Mouse (Mus musculus): ENCODE data around the gene Hnrnpa0. TPM values are rescaled to one million over a fixed set of nuclear protein-coding genes. Genes with fewer than 3 reads are reported as not detected.

The Hnrnpa0 gene
- polyA plus RNA-seq, 1 experiment = 122 TPM

DNA sequence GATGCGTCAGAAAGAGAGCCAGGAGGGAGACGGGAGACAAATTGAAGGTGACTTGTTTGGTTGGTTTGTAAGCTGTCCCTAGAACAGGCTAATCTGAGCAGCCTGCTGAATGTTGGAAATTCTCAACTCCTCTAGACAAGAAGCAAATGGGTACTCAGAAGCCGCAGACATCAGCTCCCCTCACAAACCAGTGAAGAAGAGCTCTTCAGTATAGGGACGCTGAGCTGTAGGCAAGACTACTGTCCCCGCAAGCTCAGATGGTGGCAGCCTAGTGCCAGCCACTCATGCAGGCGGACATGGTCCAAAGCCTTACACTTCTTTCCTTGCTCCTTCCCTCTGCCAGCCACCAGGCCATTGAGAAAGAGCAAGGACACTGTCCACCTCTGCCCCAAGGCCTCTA lies 17.1 kb downstream of the Hnrnpa0 start:
- no peaks in the 10 kb centered on the region for H3K27me3 ChIP-seq (ENCODE audit: control insufficient read depth, insufficient read depth, insufficient read length)
- no peak for TF ChIP-seq CEBPB (IDR thresholded peaks at IDR 0.05; ENCODE audit: insufficient read depth, poor library complexity, severe bottlenecking)
- TF ChIP-seq TCF12 (IDR thresholded peaks at IDR 0.05; ENCODE audit: insufficient read depth, poor library complexity, severe bottlenecking) = no peak
- no peak for TF ChIP-seq REST (IDR thresholded peaks at IDR 0.05; ENCODE audit: insufficient read depth, insufficient read length)
- no peak for TF ChIP-seq MAX (IDR thresholded peaks at IDR 0.05; ENCODE audit: low read depth)
- TF ChIP-seq SRF (IDR thresholded peaks at IDR 0.05; ENCODE audit: control insufficient read depth, insufficient read length, low read depth) = no peak
- no peak for TF ChIP-seq TCF3 (IDR thresholded peaks at IDR 0.05; ENCODE audit: insufficient read length, low read depth)
- no peak for TF ChIP-seq MYOD1 (IDR thresholded peaks at IDR 0.05; ENCODE audit: control insufficient read depth in 1 of 3, insufficient read length in 2 of 3, low read depth in 2 of 3)
- no peak for TF ChIP-seq USF1 (IDR thresholded peaks at IDR 0.05; ENCODE audit: low read depth)
- TF ChIP-seq POLR2A (IDR thresholded peaks at IDR 0.05; ENCODE audit: insufficient read length, low read depth) = no peak
- no peak for TF ChIP-seq MYOG (IDR thresholded peaks at IDR 0.05; ENCODE audit: control insufficient read depth in 1 of 3, insufficient read depth in 1 of 3, insufficient read length in 2 of 3, low read depth in 2 of 3)
- TF ChIP-seq POLR2AphosphoS2 (IDR thresholded peaks at IDR 0.05; ENCODE audit: insufficient read length, low read depth) = no peak
- no peak for TF ChIP-seq E2F4 (IDR thresholded peaks at IDR 0.05; ENCODE audit: insufficient read depth)
- no peak overlapping the region for H3K4me3 ChIP-seq
- no peaks in the 10 kb centered on the region for H3K79me2 ChIP-seq (ENCODE audit: control insufficient read depth, insufficient read depth)
- H3ac ChIP-seq (ENCODE audit: control insufficient read depth, insufficient read length) = no peak overlapping the region
- H3K36me3 ChIP-seq (ENCODE audit: control insufficient read depth, insufficient read depth) = no peaks in the 10 kb centered on the region
- no peak overlapping the region for H3K4me2 ChIP-seq (ENCODE audit: low read depth)

DNA sequence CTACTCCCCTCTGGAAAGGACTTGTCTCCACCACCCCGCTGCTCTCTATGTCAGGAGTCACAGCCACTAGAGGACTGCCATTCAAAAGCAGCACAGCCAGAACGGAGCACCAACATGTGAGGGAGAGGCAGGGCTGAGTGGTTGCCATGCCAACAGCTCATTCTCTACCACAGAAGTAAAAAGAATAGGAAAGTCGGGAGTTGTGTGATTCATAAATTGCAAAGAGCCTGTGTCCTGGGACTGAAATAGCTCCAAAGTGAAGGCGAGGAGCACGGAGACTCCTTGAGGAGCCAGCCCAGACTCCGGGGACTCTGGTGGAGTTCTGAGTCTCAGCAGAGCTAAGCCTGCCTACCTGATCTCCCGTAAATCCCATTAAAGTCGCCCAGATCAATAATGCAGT lies 37.7 kb downstream of the Hnrnpa0 start:
- no peaks in the 10 kb centered on the region for H3K36me3 ChIP-seq (ENCODE audit: control insufficient read depth, insufficient read depth)
- TF ChIP-seq USF1 (IDR thresholded peaks at IDR 0.05; ENCODE audit: low read depth) (no peak), CEBPB (IDR thresholded peaks at IDR 0.05; ENCODE audit: insufficient read depth, poor library complexity, severe bottlenecking) (no peak), SRF (IDR thresholded peaks at IDR 0.05; ENCODE audit: control insufficient read depth, insufficient read length, low read depth) (no peak), MYOG (IDR thresholded peaks at IDR 0.05; ENCODE audit: control insufficient read depth in 1 of 3, insufficient read depth in 1 of 3, insufficient read length in 2 of 3, low read depth in 2 of 3) (no peak), TCF12 (IDR thresholded peaks at IDR 0.05; ENCODE audit: insufficient read depth, poor library complexity, severe bottlenecking) (no peak), TCF3 (IDR thresholded peaks at IDR 0.05; ENCODE audit: insufficient read length, low read depth) (no peak), E2F4 (IDR thresholded peaks at IDR 0.05; ENCODE audit: insufficient read depth) (no peak), MAX (IDR thresholded peaks at IDR 0.05; ENCODE audit: low read depth) (no peak), MYOD1 (IDR thresholded peaks at IDR 0.05; ENCODE audit: control insufficient read depth in 1 of 3, insufficient read length in 2 of 3, low read depth in 2 of 3) (no peak), POLR2A (IDR thresholded peaks at IDR 0.05; ENCODE audit: insufficient read length, low read depth) (no peak), POLR2AphosphoS2 (IDR thresholded peaks at IDR 0.05; ENCODE audit: insufficient read length, low read depth) (no peak), REST (IDR thresholded peaks at IDR 0.05; ENCODE audit: insufficient read depth, insufficient read length) (no peak)
- no peak overlapping the region for H3K4me3 ChIP-seq
- no peaks in the 10 kb centered on the region for H3K27me3 ChIP-seq (ENCODE audit: control insufficient read depth, insufficient read depth, insufficient read length)
- H3K79me2 ChIP-seq (ENCODE audit: control insufficient read depth, insufficient read depth) = no peaks in the 10 kb centered on the region
- H3ac ChIP-seq (ENCODE audit: control insufficient read depth, insufficient read length) = no peak overlapping the region
- no peak overlapping the region for H3K4me2 ChIP-seq (ENCODE audit: low read depth)

DNA sequence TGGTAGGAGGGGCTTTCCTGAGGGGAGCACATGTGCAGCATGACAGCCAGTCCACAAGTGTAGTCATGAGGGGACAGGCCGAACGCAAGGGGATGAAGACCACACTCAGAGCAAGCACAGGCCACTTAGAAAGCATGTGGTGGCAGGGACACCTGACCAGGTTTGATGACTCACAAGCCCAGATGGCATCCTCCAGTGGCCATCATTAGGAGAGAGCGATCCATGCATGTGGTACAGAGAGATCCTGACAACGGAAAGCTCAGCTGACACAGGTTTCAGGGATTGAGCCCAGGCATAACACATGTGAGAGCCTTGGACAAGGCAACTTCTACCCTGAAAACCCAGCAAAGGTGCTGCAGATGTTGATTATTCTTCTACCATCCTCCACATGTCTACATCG lies 44.0 kb downstream of the Hnrnpa0 start:
- no peaks in the 10 kb centered on the region for H3K36me3 ChIP-seq (ENCODE audit: control insufficient read depth, insufficient read depth)
- no peaks in the 10 kb centered on the region for H3K79me2 ChIP-seq (ENCODE audit: control insufficient read depth, insufficient read depth)
- H3ac ChIP-seq (ENCODE audit: control insufficient read depth, insufficient read length) = no peak overlapping the region
- H3K4me2 ChIP-seq (ENCODE audit: low read depth) = no peak overlapping the region
- no peak for TF ChIP-seq MAX (IDR thresholded peaks at IDR 0.05; ENCODE audit: low read depth)
- TF ChIP-seq TCF12 (IDR thresholded peaks at IDR 0.05; ENCODE audit: insufficient read depth, poor library complexity, severe bottlenecking) = no peak
- no peak for TF ChIP-seq REST (IDR thresholded peaks at IDR 0.05; ENCODE audit: insufficient read depth, insufficient read length)
- TF ChIP-seq E2F4 (IDR thresholded peaks at IDR 0.05; ENCODE audit: insufficient read depth) = no peak
- TF ChIP-seq MYOG (IDR thresholded peaks at IDR 0.05; ENCODE audit: control insufficient read depth in 1 of 3, insufficient read depth in 1 of 3, insufficient read length in 2 of 3, low read depth in 2 of 3) = no peak
- no peak for TF ChIP-seq MYOD1 (IDR thresholded peaks at IDR 0.05; ENCODE audit: control insufficient read depth in 1 of 3, insufficient read length in 2 of 3, low read depth in 2 of 3)
- TF ChIP-seq POLR2AphosphoS2 (IDR thresholded peaks at IDR 0.05; ENCODE audit: insufficient read length, low read depth) = no peak
- no peak for TF ChIP-seq CEBPB (IDR thresholded peaks at IDR 0.05; ENCODE audit: insufficient read depth, poor library complexity, severe bottlenecking)
- TF ChIP-seq POLR2A (IDR thresholded peaks at IDR 0.05; ENCODE audit: insufficient read length, low read depth) = no peak
- TF ChIP-seq SRF (IDR thresholded peaks at IDR 0.05; ENCODE audit: control insufficient read depth, insufficient read length, low read depth) = no peak
- TF ChIP-seq USF1 (IDR thresholded peaks at IDR 0.05; ENCODE audit: low read depth) = no peak
- no peak for TF ChIP-seq TCF3 (IDR thresholded peaks at IDR 0.05; ENCODE audit: insufficient read length, low read depth)
- no peak overlapping the region for H3K4me3 ChIP-seq
- H3K27me3 ChIP-seq (ENCODE audit: control insufficient read depth, insufficient read depth, insufficient read length) = peaks cover 7% of the 10 kb centered on the region

DNA sequence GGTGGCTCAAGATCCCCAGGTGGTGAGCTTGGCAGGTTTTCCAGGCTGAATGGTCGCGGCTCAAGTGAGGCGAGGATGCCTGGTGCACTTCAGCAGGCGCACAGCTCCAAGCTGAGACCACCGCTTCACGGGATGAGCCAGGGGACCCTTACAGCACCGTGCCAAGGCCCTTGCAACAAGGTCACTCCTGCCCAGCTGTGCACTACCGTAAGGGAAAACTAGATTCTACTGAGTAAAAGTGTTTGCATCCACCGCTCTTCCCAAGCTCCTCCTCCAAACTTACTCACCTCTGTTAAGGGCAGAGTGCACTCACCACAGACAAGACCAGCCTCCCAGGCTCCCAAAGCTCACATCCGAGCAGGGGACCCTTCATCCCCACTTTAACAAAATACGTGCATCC lies 44.8 kb downstream of the Hnrnpa0 start:
- Histone ChIP-seq H3K27me3 (ENCODE audit: control insufficient read depth, insufficient read depth, insufficient read length) (peaks cover 7% of the 10 kb centered on the region), H3K36me3 (ENCODE audit: control insufficient read depth, insufficient read depth) (no peaks in the 10 kb centered on the region), H3K4me3 (no peak overlapping the region), H3ac (ENCODE audit: control insufficient read depth, insufficient read length) (no peak overlapping the region), H3K79me2 (ENCODE audit: control insufficient read depth, insufficient read depth) (no peaks in the 10 kb centered on the region), H3K4me2 (ENCODE audit: low read depth) (no peak overlapping the region)
- TF ChIP-seq MYOG (IDR thresholded peaks at IDR 0.05; ENCODE audit: control insufficient read depth in 1 of 3, insufficient read depth in 1 of 3, insufficient read length in 2 of 3, low read depth in 2 of 3) = no peak

DNA sequence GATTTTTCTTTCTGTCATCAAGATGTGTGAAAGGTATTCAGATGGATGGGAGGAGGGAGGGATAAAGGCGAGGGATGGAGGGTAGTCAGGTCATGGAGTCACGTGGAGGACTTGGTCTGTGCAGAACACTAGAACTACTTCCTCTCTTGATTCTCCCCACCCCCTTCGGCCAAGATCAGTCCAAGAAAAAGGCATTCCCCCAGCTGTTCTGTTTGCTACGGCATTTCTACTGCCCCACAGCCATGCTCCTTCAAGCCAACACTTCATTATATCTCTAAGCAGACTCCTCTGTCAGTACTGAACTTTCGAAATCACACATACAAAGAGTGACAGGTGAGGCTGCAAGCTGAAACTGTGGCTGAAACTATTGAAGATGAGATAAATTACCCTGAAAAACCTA lies 45.3 kb downstream of the Hnrnpa0 start:
- Histone ChIP-seq H3K4me2 (ENCODE audit: low read depth) (no peak overlapping the region), H3K4me3 (no peak overlapping the region), H3K79me2 (ENCODE audit: control insufficient read depth, insufficient read depth) (no peaks in the 10 kb centered on the region), H3ac (ENCODE audit: control insufficient read depth, insufficient read length) (no peak overlapping the region), H3K36me3 (ENCODE audit: control insufficient read depth, insufficient read depth) (no peaks in the 10 kb centered on the region), H3K27me3 (ENCODE audit: control insufficient read depth, insufficient read depth, insufficient read length) (peaks cover 7% of the 10 kb centered on the region)
- TF ChIP-seq MYOD1 (IDR thresholded peaks at IDR 0.05; ENCODE audit: control insufficient read depth in 1 of 3, insufficient read length in 2 of 3, low read depth in 2 of 3) = no peak
- TF ChIP-seq POLR2AphosphoS2 (IDR thresholded peaks at IDR 0.05; ENCODE audit: insufficient read length, low read depth) = no peak
- no peak for TF ChIP-seq TCF3 (IDR thresholded peaks at IDR 0.05; ENCODE audit: insufficient read length, low read depth)
- no peak for TF ChIP-seq USF1 (IDR thresholded peaks at IDR 0.05; ENCODE audit: low read depth)
- no peak for TF ChIP-seq E2F4 (IDR thresholded peaks at IDR 0.05; ENCODE audit: insufficient read depth)
- no peak for TF ChIP-seq MAX (IDR thresholded peaks at IDR 0.05; ENCODE audit: low read depth)
- TF ChIP-seq TCF12 (IDR thresholded peaks at IDR 0.05; ENCODE audit: insufficient read depth, poor library complexity, severe bottlenecking) = no peak
- TF ChIP-seq SRF (IDR thresholded peaks at IDR 0.05; ENCODE audit: control insufficient read depth, insufficient read length, low read depth) = no peak
- TF ChIP-seq POLR2A (IDR thresholded peaks at IDR 0.05; ENCODE audit: insufficient read length, low read depth) = no peak
- TF ChIP-seq CEBPB (IDR thresholded peaks at IDR 0.05; ENCODE audit: insufficient read depth, poor library complexity, severe bottlenecking) = no peak
- TF ChIP-seq MYOG (IDR thresholded peaks at IDR 0.05; ENCODE audit: control insufficient read depth in 1 of 3, insufficient read depth in 1 of 3, insufficient read length in 2 of 3, low read depth in 2 of 3) = no peak
- TF ChIP-seq REST (IDR thresholded peaks at IDR 0.05; ENCODE audit: insufficient read depth, insufficient read length) = no peak
